Mouse (Mus musculus): Measurements from ENCODE around the gene Adgrg7. TPM values are rescaled to one million over a fixed set of nuclear protein-coding genes. Genes with fewer than 3 reads are reported as not detected.

The Adgrg7 gene
- polyA plus RNA-seq, 1 experiment from 2014 or later, result not detected

- H3K36me3 ChIP-seq (ENCODE audit: control insufficient read depth, insufficient read depth, low read length), result peaks cover 4% of the 10 kb centered on the region
- under 1% methylated on average over 62 of the region's 62 CpGs for WGBS
Measured at GRCm38 (mm10) chr16:56717224-56718200, 78.1 kb downstream of the Adgrg7 start, which contains the start of gene Tfg. Tfg (minus strand) TSS chr16:56717450.

GRCm38 (mm10) chr16:56716557-56717179 lies 79.0 kb downstream of the Adgrg7 start:
- H3K36me3 ChIP-seq (ENCODE audit: control insufficient read depth, insufficient read depth, low read length), result peaks cover 12% of the 10 kb centered on the region
- peak overlapping the region; percentile 84 for H3K4me2 ChIP-seq (ENCODE audit: low read length)
- H3K9ac ChIP-seq (replicated peaks; ENCODE audit: low read length), result peak overlapping the region; percentile 89
- ATAC-seq (ENCODE audit: low FRiP score, low TSS enrichment), result peak; percentile 81
- H3K4me1 ChIP-seq (ENCODE audit: control insufficient read depth, insufficient read depth, low read length), result peaks cover 19% of the 10 kb centered on the region
- no peaks in the 10 kb centered on the region for H3K9me3 ChIP-seq (ENCODE audit: control insufficient read depth, low read length)
- no peaks in the 10 kb centered on the region for H3K27me3 ChIP-seq (ENCODE audit: control insufficient read depth, insufficient read depth, low read length)
- under 1% methylated on average over 36 of the region's 38 CpGs for WGBS
- no peak for DNase-seq
- H3K27ac ChIP-seq (replicated peaks; ENCODE audit: low read depth, low read length), result peak overlapping the region; percentile 98
- H3K4me3 ChIP-seq (replicated peaks; ENCODE audit: low read depth, low read length), result peak overlapping the region; percentile 70

More at GRCm38 (mm10) chr16:56717224-56718200, 78.1 kb downstream of the Adgrg7 start, which contains the start of gene Tfg:
- Histone ChIP-seq H3K27me3 (ENCODE audit: control insufficient read depth, insufficient read depth, low read length) (no peaks in the 10 kb centered on the region), H3K4me2 (ENCODE audit: low read length) (peak within 1 kb of the TSS; percentile 84), H3K9me3 (ENCODE audit: control insufficient read depth, low read length) (no peaks in the 10 kb centered on the region), H3K4me3 (replicated peaks; ENCODE audit: low read depth, low read length) (peak within 1 kb of the TSS; percentile 70), H3K9ac (replicated peaks; ENCODE audit: low read length) (peak within 1 kb of the TSS; percentile 89), H3K4me1 (ENCODE audit: control insufficient read depth, insufficient read depth, low read length) (peaks cover 19% of the 10 kb centered on the region), H3K27ac (replicated peaks; ENCODE audit: low read depth, low read length) (peak within 1 kb of the TSS; percentile 98)
- ATAC-seq (ENCODE audit: low FRiP score, low TSS enrichment) (peak; percentile 98), DNase-seq (peak; percentile 100)

GRCm38 (mm10) chr16:56715608-56716007 lies 80.0 kb downstream of the Adgrg7 start:
- peaks cover 21% of the 10 kb centered on the region for H3K36me3 ChIP-seq (ENCODE audit: control insufficient read depth, insufficient read depth, low read length)
- ATAC-seq (ENCODE audit: low FRiP score, low TSS enrichment) (no peak), DNase-seq (no peak)
- no peak overlapping the region for H3K27ac ChIP-seq (replicated peaks; ENCODE audit: low read depth, low read length)
- H3K4me2 ChIP-seq (ENCODE audit: low read length), result peak overlapping the region; percentile 84
- no peaks in the 10 kb centered on the region for H3K27me3 ChIP-seq (ENCODE audit: control insufficient read depth, insufficient read depth, low read length)
- H3K9me3 ChIP-seq (ENCODE audit: control insufficient read depth, low read length), result no peaks in the 10 kb centered on the region
- WGBS, result 77% methylated on average over 3 of the region's 3 CpGs
- H3K4me1 ChIP-seq (ENCODE audit: control insufficient read depth, insufficient read depth, low read length), result peaks cover 19% of the 10 kb centered on the region
- H3K9ac ChIP-seq (replicated peaks; ENCODE audit: low read length), result no peak overlapping the region
- 0 out of 2 replicates have a peak overlapping the region, but pooled peaks have one; percentile 70 for H3K4me3 ChIP-seq (replicated peaks; ENCODE audit: low read depth, low read length)

- no peaks in the 10 kb centered on the region for H3K9me3 ChIP-seq (ENCODE audit: control insufficient read depth, low read length)
- no peaks in the 10 kb centered on the region for H3K27me3 ChIP-seq (ENCODE audit: control insufficient read depth, insufficient read depth, low read length)
- WGBS, result 94% methylated on average over 3 of the region's 3 CpGs
- H3K4me2 ChIP-seq (ENCODE audit: low read length), result no peak overlapping the region
- H3K4me3 ChIP-seq (replicated peaks; ENCODE audit: low read depth, low read length), result no peak overlapping the region
- H3K9ac ChIP-seq (replicated peaks; ENCODE audit: low read length), result no peak overlapping the region
- no peak overlapping the region for H3K27ac ChIP-seq (replicated peaks; ENCODE audit: low read depth, low read length)
- DNase-seq (no peak), ATAC-seq (ENCODE audit: low FRiP score, low TSS enrichment) (no peak)
- peaks cover 57% of the 10 kb centered on the region for H3K36me3 ChIP-seq (ENCODE audit: control insufficient read depth, insufficient read depth, low read length)
- peaks cover 1% of the 10 kb centered on the region; the same call in 1 of the 2 replicates for H3K4me1 ChIP-seq (ENCODE audit: control insufficient read depth, insufficient read depth, low read length)
Measured at GRCm38 (mm10) chr16:56710071-56710470, 85.6 kb downstream of the Adgrg7 start.

- Histone ChIP-seq H3K4me1 (ENCODE audit: control insufficient read depth, insufficient read depth, low read length) (no peaks in the 10 kb centered on the region), H3K4me2 (ENCODE audit: low read length) (no peak overlapping the region), H3K27me3 (ENCODE audit: control insufficient read depth, insufficient read depth, low read length) (no peaks in the 10 kb centered on the region), H3K4me3 (replicated peaks; ENCODE audit: low read depth, low read length) (no peak overlapping the region), H3K27ac (replicated peaks; ENCODE audit: low read depth, low read length) (no peak overlapping the region), H3K36me3 (ENCODE audit: control insufficient read depth, insufficient read depth, low read length) (peaks cover 61% of the 10 kb centered on the region), H3K9me3 (ENCODE audit: control insufficient read depth, low read length) (no peaks in the 10 kb centered on the region), H3K9ac (replicated peaks; ENCODE audit: low read length) (no peak overlapping the region)
- ATAC-seq (ENCODE audit: low FRiP score, low TSS enrichment) (no peak), DNase-seq (no peak)
- 79% methylated on average over 3 of the region's 3 CpGs for WGBS
Measured at GRCm38 (mm10) chr16:56705731-56706130, 89.9 kb downstream of the Adgrg7 start.

GRCm38 (mm10) chr16:56700898-56701297 lies 94.8 kb downstream of the Adgrg7 start:
- ATAC-seq (ENCODE audit: low FRiP score, low TSS enrichment) (no peak), DNase-seq (no peak)
- H3K27me3 ChIP-seq (ENCODE audit: control insufficient read depth, insufficient read depth, low read length), result no peaks in the 10 kb centered on the region
- H3K9ac ChIP-seq (replicated peaks; ENCODE audit: low read length), result no peak overlapping the region
- no peak overlapping the region for H3K4me3 ChIP-seq (replicated peaks; ENCODE audit: low read depth, low read length)
- no peak overlapping the region for H3K4me2 ChIP-seq (ENCODE audit: low read length)
- 98% methylated on average over 3 of the region's 3 CpGs for WGBS
- H3K36me3 ChIP-seq (ENCODE audit: control insufficient read depth, insufficient read depth, low read length), result peaks cover 50% of the 10 kb centered on the region
- H3K27ac ChIP-seq (replicated peaks; ENCODE audit: low read depth, low read length), result no peak overlapping the region
- no peaks in the 10 kb centered on the region for H3K4me1 ChIP-seq (ENCODE audit: control insufficient read depth, insufficient read depth, low read length)
- no peaks in the 10 kb centered on the region for H3K9me3 ChIP-seq (ENCODE audit: control insufficient read depth, low read length)

GRCm38 (mm10) chr16:56696448-56696847 lies 99.2 kb downstream of the Adgrg7 start:
- Histone ChIP-seq H3K9me3 (ENCODE audit: control insufficient read depth, low read length) (no peaks in the 10 kb centered on the region), H3K27ac (replicated peaks; ENCODE audit: low read depth, low read length) (no peak overlapping the region), H3K9ac (replicated peaks; ENCODE audit: low read length) (no peak overlapping the region), H3K27me3 (ENCODE audit: control insufficient read depth, insufficient read depth, low read length) (no peaks in the 10 kb centered on the region), H3K36me3 (ENCODE audit: control insufficient read depth, insufficient read depth, low read length) (peaks cover 58% of the 10 kb centered on the region), H3K4me3 (replicated peaks; ENCODE audit: low read depth, low read length) (no peak overlapping the region), H3K4me1 (ENCODE audit: control insufficient read depth, insufficient read depth, low read length) (no peaks in the 10 kb centered on the region), H3K4me2 (ENCODE audit: low read length) (no peak overlapping the region)
- no peak for ATAC-seq (ENCODE audit: low FRiP score, low TSS enrichment)
- 53% methylated on average over 2 of the region's 2 CpGs for WGBS
- no peak for DNase-seq

GRCm38 (mm10) chr16:56690715-56691114 lies 104.9 kb downstream of the Adgrg7 start:
- H3K4me3 ChIP-seq (replicated peaks; ENCODE audit: low read depth, low read length), result no peak overlapping the region
- no peaks in the 10 kb centered on the region for H3K27me3 ChIP-seq (ENCODE audit: control insufficient read depth, insufficient read depth, low read length)
- 92% methylated on average over 7 of the region's 7 CpGs for WGBS
- H3K36me3 ChIP-seq (ENCODE audit: control insufficient read depth, insufficient read depth, low read length), result peaks cover 57% of the 10 kb centered on the region
- no peak for DNase-seq
- H3K9me3 ChIP-seq (ENCODE audit: control insufficient read depth, low read length), result no peaks in the 10 kb centered on the region
- no peaks in the 10 kb centered on the region for H3K4me1 ChIP-seq (ENCODE audit: control insufficient read depth, insufficient read depth, low read length)
- no peak overlapping the region for H3K9ac ChIP-seq (replicated peaks; ENCODE audit: low read length)
- H3K27ac ChIP-seq (replicated peaks; ENCODE audit: low read depth, low read length), result no peak overlapping the region
- no peak for ATAC-seq (ENCODE audit: low FRiP score, low TSS enrichment)
- H3K4me2 ChIP-seq (ENCODE audit: low read length), result no peak overlapping the region
